Comparison of ENCODE assay signal across 18 mouse cellular contexts in genomic region chr16:90252521-90252920, GRCm38 (mm10).
"Had no signal": no experiment of that assay in that cellular context is flagged by ENCODE, and none has a peak within 500 bp of the region (broad histone marks: within the 10 kb centered on the region; RNA-seq: fewer than 3 reads in every experiment).

No protein-coding gene starts in this region.

- H3K4me3 ChIP-seq: midbrain, embryonic 10.5 days; midbrain, embryonic 12.5 days; myocyte; neural tube, embryonic 13.5 days; neural tube, embryonic 15.5 days had no signal

- H3K4me1 ChIP-seq: midbrain, embryonic 10.5 days; midbrain, embryonic 12.5 days; neural tube, embryonic 13.5 days; neural tube, embryonic 15.5 days had no signal

- H3K27ac ChIP-seq: midbrain, embryonic 10.5 days; midbrain, embryonic 12.5 days; neural tube, embryonic 13.5 days; neural tube, embryonic 15.5 days had no signal

- H3K27me3 ChIP-seq: midbrain, embryonic 12.5 days; neural tube, embryonic 13.5 days; neural tube, embryonic 15.5 days had no signal

- ATAC-seq: midbrain, embryonic 16.5 days had no signal

- DNase-seq: lung, adult 18-20 months; lung, embryonic 14.5 days; lung, postnatal 10 days; lung, postnatal 4 days; midbrain, embryonic 14.5 days; retina, postnatal 1 day; right cerebral cortex, adult 18-20 months; right cerebral cortex, postnatal 25 days; right cerebral cortex, postnatal 4 days; spleen, adult 18-20 months; thymus, postnatal 14 days; thymus, postnatal 36 days had no signal
